Mouse (Mus musculus): ENCODE results near the gene Pbxip1.

Pbxip1 gene

DNA sequence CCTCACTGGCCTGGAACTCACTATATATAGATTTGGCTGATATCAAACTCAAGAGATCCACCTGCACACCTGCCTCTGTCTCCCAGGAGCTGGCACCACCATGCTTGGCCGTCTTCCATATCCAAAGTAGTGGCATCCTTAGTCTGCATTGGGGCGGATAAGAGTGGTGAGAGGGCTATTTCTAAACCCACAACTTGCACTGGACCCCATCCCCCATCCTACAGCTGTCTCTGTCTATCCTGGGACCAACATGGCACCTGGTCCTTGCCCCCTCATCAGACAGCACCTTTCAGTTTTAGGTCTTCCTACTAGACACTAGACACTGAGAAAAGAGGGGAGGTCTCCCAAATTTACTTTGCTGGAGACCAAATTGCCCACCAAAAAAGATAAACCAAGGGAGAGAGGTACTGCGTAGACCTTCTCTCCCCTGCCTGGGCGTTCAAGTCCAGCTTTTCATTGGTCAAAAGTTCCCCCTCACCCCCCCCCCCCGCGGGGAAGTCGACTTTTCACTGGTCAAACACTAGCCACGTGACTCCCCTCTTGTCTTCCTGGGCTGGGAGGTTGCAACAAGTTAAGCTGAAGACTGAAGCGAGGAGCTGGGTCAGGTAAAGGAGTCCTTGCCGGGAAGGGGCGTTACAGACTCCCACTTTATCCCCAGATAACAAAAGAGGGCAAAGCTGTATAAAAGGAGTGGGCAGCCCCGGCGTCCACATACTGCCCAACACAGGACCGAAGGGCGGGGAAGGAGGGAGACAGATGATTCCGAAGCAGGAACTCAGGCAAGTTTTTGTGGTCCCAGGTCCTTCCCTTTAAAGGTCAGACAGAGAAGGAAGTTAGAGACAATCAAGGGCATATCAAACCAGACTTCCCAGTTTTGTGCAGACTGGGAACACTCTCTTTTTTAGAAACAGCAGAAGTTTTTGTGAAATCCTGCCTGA lies at the start of gene Pbxip1:
Pbxip1 (plus strand) TSS at position 531 of the 938 bp plus-strand sequence.
- DNase-seq (ENCODE audit: low spot score in 2 of 2): peak in 1 of 2 experiments; percentile 50

DNA sequence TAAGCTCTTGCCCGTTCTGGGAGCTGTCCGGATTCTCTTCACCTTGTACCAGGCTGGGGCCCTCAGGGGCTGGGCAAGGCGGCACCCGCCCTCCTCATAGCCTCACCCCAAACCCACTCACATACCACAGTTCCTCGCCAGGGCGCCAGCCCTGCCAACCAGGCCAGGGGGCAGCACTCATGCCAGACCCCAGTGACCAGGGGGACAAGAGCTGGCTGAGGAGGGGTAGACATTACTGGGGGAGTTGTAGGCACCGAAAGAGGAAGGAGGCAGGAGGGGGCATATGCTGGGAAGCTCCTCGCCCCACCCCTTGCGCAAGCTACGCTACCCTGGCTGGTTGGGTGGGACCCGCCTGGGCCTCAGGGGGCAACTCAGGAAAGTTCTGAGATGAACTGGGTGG lies 48.9 kb upstream of the Pbxip1 start:
- DNase-seq (ENCODE audit: low spot score in 2 of 2): peak in 1 of 2 experiments; percentile 38

DNA sequence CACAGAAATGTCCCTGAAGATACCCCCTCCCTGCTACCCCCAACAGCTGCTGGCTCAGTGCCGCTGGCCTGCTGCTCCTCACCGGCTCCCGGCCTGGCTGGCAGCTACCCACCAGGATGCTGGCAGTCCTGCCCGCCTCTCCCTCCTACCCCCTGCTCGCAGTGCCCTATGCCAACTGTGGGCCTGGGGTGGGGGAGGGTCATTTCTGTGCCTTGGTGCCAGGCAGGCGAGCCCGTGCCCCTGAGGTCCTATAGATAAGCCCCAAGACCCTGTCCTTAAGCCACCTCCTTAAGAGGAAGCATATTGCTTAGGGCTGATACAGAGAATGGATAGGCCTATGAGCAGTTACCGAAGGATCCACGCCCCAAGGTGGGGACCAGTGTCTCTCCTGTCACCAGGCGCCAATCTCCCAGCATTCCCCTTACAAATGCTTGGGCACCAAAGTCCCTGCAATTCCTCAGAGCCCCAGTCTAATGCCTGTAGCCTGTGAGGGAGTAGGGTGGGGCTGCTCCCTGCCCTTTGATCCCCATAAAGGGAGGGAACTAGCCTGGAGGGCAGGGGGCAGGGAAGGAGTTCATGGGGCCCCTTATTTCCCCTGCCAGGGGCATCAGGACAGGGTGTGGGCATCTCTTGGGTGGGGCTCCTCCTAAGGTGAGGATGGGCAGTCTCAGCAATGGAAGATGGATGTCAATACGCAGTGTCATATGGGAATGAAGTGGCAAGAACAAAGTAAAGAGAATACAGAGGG lies 48.2 kb upstream of the Pbxip1 start:
- peak; percentile 77 to 82 for DNase-seq (ENCODE audit: low spot score in 2 of 2)

DNA sequence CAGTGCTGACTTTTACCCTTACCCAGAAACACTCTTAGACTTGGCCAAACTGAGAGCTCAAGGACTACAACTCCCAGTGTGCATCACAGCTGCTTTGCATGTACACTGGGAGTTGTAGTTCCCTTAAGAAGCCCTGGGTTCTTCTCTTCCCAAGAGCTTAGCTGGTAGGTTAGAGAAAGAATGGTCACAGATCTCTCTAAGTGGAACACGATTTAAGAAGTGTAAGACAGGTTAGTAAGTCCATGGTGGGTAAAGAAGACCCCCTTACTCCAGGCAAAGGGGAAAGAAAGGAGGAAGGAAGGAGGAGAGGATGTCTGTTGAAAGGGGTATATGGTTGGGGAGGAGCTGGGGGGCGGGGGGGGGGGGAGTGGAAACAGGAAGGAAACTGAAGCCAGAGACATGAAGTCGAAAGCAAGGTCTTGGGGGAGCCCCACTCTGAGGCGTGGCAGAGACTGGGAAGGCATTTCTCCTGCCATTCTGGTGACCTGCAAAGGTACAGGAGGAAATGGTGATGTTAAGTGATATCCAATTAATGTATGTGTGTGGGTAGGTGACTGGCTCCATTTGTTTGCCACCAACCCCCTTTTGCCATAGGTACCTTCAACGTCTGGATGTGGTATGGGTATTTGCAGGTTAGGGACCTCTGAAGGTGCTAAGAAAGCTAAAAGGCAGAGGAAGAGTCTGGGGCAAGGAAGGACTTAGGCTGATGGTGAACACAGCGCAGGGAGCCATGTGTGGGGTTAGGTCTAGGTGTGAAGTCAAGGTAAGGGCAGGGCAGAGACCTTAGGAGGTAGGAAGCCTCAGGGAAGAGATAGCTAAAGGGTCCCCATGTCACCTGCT lies 47.4 kb upstream of the Pbxip1 start:
- peak; percentile 42 to 71 for DNase-seq (ENCODE audit: low spot score in 2 of 2)

DNA sequence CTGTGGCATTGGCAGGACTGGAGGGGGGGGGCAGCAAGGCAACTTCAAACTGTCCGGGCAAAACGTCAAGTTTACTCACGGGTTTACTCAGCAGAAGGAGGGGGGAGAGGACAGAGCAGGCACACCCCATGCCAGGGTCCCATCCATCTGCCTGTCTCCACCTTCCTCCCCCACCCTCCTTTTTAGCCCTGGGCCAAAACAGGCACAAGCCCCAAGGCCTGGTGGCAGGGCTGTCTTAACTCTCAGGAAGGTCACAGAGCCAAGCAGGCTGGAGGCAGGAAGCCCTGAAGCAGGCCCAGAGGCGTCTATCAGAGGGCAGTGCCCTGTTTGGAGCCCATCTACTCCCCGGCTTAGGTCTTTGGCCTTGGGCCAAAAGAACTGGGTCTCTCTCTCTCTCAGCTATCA lies 46.4 kb upstream of the Pbxip1 start:
- peak in 1 of 2 experiments; percentile 48 for DNase-seq (ENCODE audit: low spot score in 2 of 2)

DNA sequence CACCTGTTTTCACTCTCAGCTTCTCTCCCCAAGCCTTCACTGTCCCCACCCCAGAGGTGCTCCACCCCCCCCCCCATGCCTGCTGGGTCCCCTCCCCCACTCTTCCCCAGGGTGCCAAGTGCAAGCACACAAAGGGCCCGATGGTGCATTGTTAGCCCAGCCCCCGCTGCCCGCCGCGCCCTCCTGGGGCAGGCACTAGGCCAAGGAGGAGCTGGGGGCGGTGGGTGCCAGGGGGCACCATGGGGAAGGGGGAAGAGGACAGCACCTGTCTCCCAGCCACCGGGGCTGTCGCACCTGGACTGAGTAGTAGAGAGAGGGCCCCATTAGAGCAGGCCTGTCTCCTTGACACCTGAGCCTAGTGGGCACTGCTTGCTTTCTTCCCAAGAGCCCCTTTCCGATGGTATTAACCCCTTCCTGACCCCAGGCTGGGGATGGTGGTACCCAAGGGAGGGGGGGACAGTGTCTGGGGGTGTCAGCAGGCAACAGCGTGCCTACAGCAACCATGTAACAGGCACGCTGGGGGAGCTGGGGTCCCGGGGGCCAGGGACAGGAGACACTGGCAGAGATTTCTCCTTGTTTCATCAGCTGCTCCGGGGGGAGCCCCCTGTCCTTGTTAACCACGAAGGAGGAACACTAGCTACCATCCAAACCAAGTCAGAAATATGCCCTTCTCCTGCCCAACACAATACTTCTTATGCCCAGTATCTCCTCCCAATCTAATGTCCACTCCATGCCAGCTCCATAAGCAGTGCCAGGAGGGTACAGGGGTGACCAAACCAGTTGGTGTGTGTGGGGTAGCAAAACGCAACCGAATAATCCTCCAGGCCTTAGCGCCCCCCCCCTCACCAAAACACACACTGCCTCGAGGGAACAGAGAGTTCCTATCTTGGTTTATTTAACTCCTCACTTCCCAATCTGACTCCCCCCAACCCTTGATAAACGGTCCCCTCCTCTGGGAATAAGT lies 45.5 kb upstream of the Pbxip1 start:
- peak in 1 of 2 experiments; percentile 40 for DNase-seq (ENCODE audit: low spot score in 2 of 2)

DNA sequence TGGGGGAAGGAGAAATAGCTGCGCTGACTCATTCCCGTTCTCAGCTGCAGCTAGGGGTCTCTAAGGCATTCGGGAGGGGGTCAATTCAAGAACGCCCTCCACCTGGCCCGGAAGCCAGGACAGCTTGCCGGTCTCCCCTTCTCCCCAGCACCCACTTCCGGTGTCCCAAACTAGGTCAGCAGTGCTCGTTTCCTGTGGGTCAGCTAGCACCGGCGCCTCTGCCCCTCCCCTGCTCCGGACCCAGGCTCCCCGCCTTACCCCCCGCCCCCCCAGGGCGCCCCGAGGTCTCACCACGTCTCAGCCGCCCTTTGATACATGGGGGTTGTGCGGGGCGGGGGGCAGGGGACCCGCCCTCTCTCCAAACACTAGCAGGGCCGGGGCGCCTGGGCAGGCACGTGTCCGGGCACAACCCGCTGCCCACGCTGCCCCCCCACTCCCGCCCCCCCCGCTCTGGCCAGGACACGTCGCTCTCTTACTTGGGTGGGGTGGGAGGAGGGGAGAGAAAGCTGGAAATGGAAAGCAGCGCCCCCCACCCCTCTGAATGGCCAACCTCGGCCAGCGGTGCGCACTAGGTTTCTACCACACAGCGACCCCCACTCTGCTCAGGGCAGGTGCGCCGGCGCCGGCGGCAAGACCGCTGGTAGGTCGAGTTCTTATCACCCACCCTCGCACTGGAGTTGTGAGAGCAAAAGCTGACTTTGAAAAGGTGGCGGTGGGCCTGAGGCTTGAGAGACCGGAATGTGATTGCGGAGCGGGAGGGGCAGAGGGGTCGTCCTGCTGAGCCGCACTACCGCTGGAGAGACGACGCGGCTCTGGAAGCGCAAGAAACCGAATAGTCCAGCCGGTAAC lies 44.6 kb upstream of the Pbxip1 start:
- peak in 1 of 2 experiments; percentile 62 for DNase-seq (ENCODE audit: low spot score in 2 of 2)

DNA sequence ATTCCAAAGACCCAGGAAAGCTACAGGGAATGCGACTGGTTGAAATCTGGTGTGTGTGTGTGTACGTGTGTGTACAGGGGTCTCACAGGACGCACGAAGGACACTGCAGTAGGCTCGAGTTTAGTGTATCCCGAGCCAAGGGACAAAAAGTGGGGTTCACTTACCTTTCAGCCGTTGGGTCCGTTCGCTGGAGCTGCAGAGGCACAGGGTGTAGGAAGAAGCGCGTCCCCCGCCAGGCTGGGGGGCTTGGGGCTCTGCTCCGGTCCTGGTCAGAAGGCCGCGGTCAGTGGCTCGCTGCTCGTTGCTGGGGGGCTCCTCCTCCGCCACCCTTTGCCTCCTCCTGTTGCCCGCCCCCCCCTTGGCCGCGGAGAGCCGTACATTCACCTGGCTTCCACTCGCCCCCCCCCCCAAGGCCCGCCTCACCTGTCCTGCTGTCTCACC lies 43.6 kb upstream of the Pbxip1 start:
- peak in 1 of 2 experiments; percentile 40 for DNase-seq (ENCODE audit: low spot score in 2 of 2)

DNA sequence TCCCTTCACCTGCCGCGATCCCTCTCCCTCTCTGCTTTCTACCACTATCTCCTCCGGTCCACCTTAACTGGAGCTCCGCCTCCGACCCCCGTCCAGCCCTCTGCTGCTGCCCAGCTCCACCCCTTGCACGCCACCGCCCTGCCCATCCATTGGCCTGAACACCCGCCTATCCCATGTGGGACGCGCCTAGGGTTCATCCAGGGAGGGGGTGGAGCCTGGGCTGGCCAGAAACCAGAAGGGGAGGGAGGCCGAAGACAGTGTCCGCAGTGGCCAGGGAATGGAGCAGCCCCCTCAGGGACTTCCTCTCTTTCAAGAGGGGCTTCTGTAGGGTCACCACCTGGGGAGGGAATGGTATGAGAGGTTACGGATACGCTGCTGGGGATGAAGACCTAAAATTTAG lies 42.9 kb upstream of the Pbxip1 start:
- DNase-seq (ENCODE audit: low spot score in 2 of 2): peak; percentile 98

DNA sequence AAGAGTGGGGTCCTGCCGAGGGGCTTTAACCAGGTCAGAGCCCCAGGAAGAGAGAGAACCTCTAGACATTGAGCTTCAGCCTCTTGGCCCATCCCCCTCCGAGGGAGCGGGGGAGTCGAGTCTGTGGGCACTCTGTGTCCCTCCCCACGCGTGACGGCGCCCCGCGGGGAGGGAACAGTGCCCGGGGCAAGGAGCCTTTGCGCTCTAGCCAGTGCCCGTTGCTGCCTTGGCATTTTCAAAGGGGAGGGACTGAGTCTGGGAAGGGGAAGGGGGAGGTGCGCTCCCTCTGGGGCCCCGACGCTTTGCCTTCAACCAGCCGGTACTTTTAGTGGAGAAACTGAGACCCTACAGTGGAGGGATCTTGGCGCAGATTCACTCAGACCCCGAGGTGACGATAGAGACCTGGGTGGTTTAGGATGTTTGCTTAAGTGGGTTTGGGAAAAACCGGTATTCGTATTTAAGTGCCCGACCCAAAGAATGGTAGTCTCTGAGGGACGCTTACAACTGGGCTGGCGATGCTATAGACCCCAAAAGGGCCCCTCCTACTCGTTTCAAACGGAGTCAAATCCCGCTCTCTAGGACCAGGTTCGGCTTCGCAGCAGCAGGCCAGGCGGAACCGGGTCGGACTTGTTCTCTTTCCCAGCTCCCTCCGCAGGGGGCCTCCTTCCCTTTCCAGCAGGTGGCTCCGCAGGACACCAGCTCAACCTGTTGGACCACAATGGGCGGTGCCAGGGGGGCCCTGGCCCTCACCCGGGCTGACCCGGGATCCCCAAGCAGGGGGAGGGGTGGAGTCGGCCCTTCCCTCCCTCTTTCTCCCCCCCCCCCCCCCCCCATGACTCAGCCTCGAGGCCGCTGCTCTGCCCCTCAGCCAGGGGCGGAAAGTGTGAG lies 42.3 kb upstream of the Pbxip1 start, which contains the start of gene Zbtb7b:
Zbtb7b (minus strand) TSS at position 771 of the 888 bp plus-strand sequence.
- DNase-seq (ENCODE audit: low spot score in 2 of 2): peak; percentile 79 to 82

DNA sequence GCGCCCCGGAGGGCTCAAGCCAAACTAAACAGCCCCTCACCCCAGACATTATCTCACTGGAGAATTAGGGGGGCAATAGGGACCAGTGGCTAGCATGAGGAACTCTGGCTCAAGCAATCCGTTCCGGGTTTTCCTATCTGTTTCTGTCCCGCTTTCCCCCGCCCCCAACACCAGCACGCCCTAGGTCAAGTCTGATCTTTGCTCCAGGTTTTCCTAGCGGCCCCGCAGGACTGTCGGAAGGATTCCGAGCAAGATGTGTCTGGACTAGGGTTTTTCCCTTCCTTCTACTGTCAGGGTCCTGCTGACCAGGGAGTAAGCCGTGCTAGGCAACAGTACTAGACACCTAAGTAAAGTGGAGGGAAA lies 41.6 kb upstream of the Pbxip1 start:
- DNase-seq (ENCODE audit: low spot score in 2 of 2): peak; percentile 80 to 83

DNA sequence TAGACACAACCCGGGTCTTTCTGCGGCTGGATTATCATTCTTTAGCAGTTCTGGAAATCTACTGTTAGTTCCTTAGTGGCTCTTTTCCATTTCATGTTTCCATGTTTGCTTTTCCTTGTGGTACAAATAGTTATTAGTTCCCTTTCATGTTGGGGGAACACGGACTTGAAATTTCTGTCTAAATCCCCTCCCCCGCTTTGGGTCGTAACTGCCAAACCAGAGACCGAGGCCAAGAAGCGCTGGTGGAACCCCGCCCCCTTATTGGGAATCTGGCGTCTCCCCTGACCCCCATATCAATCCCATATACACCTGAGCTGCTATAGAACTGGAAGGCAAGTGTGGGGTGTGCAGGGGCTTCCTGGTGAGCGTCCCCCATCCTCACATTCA lies 41.1 kb upstream of the Pbxip1 start:
- peak in 1 of 2 experiments; percentile 24 for DNase-seq (ENCODE audit: low spot score in 2 of 2)

DNA sequence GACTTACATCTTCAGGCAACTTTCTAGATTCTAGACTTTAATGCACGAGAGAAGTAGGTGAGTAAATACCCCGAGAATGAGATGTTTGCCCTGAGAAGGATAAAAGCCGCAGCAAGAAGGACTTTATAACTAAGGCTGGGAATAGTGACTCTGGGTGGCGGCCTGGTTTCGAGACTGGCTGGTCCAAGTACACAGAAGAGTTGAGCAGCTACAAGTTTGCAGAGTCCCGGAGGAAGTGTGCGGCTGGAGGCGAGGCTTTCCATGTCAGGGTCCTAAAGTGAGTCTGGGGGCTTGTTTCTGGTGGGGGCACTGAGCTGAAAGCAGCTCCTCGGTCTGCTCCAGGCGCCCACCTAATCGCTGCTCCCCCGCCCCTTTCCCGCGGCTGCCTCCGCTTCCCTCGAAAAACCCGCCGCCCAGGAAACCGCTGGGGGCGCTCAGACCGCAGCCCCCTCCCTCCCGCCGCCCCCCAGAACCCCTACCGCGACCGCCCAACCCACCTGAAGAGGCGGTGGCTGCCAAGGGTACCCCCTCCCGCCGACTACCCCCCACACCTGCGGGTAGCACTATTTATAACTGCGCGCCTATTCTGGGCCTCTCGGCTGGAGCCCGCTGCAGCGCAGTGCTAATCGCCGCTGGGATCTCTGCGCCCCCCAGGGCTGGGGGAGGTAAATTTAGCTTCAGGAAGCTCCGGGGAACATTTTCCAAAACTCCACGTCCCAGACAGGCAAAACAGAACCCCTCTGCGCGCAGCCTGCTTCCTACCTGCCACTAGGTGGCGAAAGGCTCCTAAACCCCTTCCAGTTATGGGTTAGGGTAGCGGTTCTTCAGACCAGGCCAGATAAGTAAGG lies 40.5 kb upstream of the Pbxip1 start:
- DNase-seq (ENCODE audit: low spot score in 2 of 2): peak; percentile 56 to 75

DNA sequence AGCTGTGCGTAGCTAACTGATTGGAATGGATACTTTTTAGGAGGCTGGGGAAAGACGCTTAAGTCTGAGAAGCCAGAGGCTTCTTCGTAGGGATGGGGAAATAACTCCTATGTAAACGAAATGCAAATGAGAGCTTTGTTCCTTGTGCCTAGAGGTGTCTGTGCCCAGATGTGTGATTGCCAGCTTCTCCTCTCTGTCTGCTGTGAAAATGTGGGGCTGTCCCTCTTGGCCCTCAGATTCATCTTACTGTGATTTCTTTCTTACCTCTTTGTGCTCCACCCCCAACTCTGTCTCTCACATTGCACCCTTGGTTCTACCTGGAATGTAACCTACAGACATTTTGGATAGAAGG lies 39.9 kb upstream of the Pbxip1 start:
- no peak for DNase-seq (ENCODE audit: low spot score in 2 of 2)

DNA sequence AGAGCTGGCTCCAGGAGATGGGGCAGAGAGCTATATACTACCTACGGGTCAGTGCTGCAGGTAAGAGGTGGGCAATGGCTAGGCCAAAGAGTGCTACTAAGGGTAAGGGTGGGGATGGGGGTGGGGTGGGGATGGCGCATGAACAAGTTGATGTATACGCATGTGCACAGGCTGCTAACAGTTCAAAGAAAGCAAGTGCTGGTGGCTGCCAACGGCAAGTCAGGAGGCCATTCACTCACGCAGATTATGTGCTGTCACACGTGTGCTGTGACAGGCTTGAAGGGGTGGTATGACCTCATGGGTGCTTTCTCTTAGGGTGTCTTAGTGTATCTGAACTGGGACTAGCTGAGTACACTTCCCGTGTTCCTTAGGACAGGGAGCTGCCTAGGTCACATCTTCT lies 35.2 kb upstream of the Pbxip1 start:
- DNase-seq (ENCODE audit: low spot score in 2 of 2): no peak

DNA sequence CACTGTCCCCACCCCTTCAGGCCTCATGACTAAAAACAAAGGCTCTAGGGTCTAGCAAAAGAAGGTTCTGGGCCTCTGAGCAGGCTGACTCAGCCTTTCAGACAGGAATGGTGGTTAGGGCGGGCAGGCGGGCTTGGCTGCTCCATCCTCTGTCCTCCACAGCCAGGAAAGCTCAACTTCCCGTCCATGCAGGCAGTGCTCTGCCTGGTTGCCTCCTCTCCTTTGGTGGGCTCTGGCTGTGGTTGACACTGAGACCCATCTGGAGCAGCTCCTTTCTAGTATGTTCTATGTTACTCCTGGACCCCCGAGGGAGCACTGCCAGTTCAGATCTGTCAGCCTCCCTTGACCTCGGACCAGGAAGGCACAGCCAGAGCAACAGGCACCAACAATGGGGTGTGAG lies 33.8 kb upstream of the Pbxip1 start, which contains the start of gene Lenep:
Lenep (minus strand) TSS at position 101 of the 400 bp plus-strand sequence.
- DNase-seq (ENCODE audit: low spot score in 2 of 2): no peak

DNA sequence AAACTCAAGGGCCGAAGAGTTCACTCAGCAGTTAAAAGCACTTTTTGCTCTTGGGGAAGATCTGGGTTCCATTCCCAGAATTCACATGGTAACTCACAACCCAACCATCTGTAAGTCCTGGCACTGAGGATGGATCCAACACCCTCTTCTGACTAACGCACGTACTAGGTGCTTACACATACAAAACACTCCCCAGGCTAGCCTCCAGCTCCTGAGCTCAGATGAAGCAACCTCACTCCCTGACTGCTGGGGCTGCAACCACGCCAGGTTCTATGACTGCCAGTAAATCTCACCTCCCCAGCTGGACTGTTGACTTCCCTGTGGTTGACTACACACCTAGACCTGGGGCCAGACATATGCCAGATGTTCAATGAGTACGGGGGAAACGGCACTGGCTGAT lies 29.6 kb upstream of the Pbxip1 start:
- no peak for DNase-seq (ENCODE audit: low spot score in 2 of 2)

DNA sequence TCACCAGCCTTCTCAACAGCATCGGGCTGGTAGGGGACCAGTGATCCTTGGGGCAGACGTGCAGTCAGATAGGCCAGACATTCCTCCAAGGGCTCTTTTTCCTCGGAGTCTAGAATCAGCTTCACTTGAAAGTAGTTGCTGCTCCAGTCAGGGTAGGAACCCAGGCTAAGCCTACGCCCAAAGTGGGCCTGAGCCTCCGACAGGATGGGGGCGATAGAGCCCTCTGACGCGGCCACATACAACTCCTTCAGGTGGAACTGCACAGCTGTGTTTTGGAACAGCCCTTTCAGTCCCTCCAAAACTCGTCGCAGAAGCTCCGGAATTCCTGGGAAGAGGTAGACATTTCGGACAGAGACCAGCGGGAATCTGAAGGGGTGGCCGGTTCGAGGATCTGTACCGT lies 28.1 kb upstream of the Pbxip1 start:
- no peak for DNase-seq (ENCODE audit: low spot score in 2 of 2)
